Mouse (Mus musculus) limb, embryonic 10.5 days (tissue): Measurements from ENCODE around the gene Gm28539. TPM values are rescaled to one million over a fixed set of nuclear protein-coding genes. Genes with fewer than 3 reads are reported as not detected.
A peak's percentile ranks its signal among the peaks of the same experiment; 100 is the strongest.
"Not testable (repeated sequence)": the region's sequence is repeated elsewhere in the genome, so short reads cannot be mapped to it uniquely, and the experiment has no call there.

Experiments
- DNase-seq: peaks from one replicate; pipeline ENCODE4 v3.0.0-alpha.2; 2017; ENCODE audit warnings: low spot score
- H3K27ac ChIP-seq: fragments of 300-500 bp; sonication (generic); 2 replicates; pipeline ENCODE4 v1.5.1; 2016; ENCODE audit warnings: mild to moderate bottlenecking
- H3K27me3 ChIP-seq: fragments of 300-500 bp; sonication (generic); 2 replicates; pipeline ENCODE4 v1.6.1; 2016; ENCODE audit warnings: low read depth, mild to moderate bottlenecking; ENCODE audit not compliant: poor library complexity, severe bottlenecking
- H3K36me3 ChIP-seq: fragments of 300-500 bp; sonication (generic); 2 replicates; pipeline ENCODE4 v1.6.1; 2016; ENCODE audit warnings: mild to moderate bottlenecking, moderate library complexity
- H3K4me1 ChIP-seq: fragments of 300-500 bp; sonication (generic); 2 replicates; pipeline ENCODE4 v1.6.1; 2016
- H3K4me3 ChIP-seq: fragments of 300-500 bp; sonication (generic); 2 replicates; pipeline ENCODE4 v1.5.1; 2016; ENCODE audit warnings: mild to moderate bottlenecking, moderate library complexity
- H3K9me3 ChIP-seq: fragments of 300-500 bp; sonication (generic); replicated peaks from 2 replicates; pipeline ENCODE4 v1.6.1; 2016; ENCODE audit warnings: mild to moderate bottlenecking
- whole genome bisulfite sequencing: fragments of 180-500 bp; shearing (Covaris S2); methylation state at CpG from one replicate; pipeline ENCODE4 v1.1.7; 2016; 5-methylcytosine and 5-hydroxymethylcytosine counted together
- polyA plus RNA-seq: library from polyadenylated mRNA; unstranded; fragments of >200 nt; fragmentation: Nextera tagmentation; extraction: Ambion mirVana; gene quantifications from 2 replicates; pipeline ENCODE4 v1.2.1, GENCODE M21; 2016

Gene Gm28539
- polyA plus RNA-seq, 1 experiment from 2014 or later: not detected

- no peak for DNase-seq
- no peak overlapping the region for H3K4me3 ChIP-seq
- H3K36me3 ChIP-seq: peaks cover 100% of the 10 kb centered on the region
Observed at GRCm38 (mm10) chr16:18822356-18822755, 14.0 kb upstream of the Gm28539 start.

DNA sequence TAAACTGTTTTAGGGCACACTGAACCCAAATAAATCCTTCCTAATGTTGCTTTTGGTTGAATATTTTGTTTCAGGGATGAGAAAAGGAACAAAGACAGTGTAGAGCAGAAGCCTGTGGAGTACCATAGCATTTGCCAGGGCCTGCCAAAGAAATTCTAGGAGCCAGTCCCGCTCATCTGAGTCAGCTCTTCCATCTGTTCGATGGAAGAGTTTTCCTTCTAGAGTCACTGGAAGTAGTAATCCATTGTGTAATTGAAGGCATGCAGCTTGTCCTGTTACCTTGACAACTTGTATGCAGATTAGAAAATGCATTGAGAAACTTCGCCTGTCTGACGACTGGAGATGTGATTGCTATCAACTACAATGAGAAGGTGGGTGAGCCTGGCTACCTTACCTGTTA is 13.5 kb upstream of the Gm28539 start:
- Histone ChIP-seq H3K27me3 (no peaks in the 10 kb centered on the region), H3K36me3 (peaks cover 100% of the 10 kb centered on the region), H3K9me3 (no peaks in the 10 kb centered on the region), H3K4me1 (no peaks in the 10 kb centered on the region), H3K27ac (no peak overlapping the region), H3K4me3 (no peak overlapping the region)
- no peak for DNase-seq
- WGBS: 88% methylated on average over 4 of the region's 4 CpGs

More at GRCm38 (mm10) chr16:18822356-18822755, 14.0 kb upstream of the Gm28539 start:
- H3K27me3 ChIP-seq: no peaks in the 10 kb centered on the region
- H3K27ac ChIP-seq: no peak overlapping the region
- 93% methylated on average over 1 of the region's 1 CpGs for WGBS
- H3K9me3 ChIP-seq: no peaks in the 10 kb centered on the region
- no peaks in the 10 kb centered on the region for H3K4me1 ChIP-seq

DNA sequence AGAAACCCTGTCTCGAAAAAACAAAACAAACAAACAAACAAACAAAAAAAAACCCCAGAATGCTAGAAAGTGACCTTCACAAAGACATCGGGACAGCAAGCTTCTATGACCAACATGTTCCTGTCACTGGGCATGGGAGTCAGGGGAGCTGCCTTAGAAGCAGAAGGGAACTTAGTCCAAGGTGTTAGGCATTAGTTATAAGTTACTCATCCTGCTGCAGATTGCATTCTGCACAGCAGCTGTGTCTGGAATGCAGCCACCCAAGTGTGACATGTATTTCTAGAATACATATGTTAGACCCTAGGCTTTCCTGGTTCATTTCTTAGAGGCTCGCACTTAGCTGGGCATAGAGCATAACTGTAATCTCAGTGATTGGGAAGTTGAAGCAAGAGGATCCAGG is 7.8 kb upstream of the Gm28539 start:
- Histone ChIP-seq H3K4me1 (no peaks in the 10 kb centered on the region), H3K9me3 (no peaks in the 10 kb centered on the region), H3K27me3 (no peaks in the 10 kb centered on the region), H3K27ac (no peak overlapping the region), H3K4me3 (no peak overlapping the region), H3K36me3 (peaks cover 99% of the 10 kb centered on the region)
- 88% methylated on average over 3 of the region's 3 CpGs for WGBS
- DNase-seq: no peak

GRCm38 (mm10) chr16:18829102-18829501 is 7.3 kb upstream of the Gm28539 start:
- no peaks in the 10 kb centered on the region for H3K9me3 ChIP-seq
- H3K4me3 ChIP-seq: no peak overlapping the region
- no peaks in the 10 kb centered on the region for H3K27me3 ChIP-seq
- no peaks in the 10 kb centered on the region for H3K4me1 ChIP-seq
- DNase-seq: no peak
- H3K36me3 ChIP-seq: peaks cover 99% of the 10 kb centered on the region
- 93% methylated on average over 6 of the region's 6 CpGs for WGBS
- no peak overlapping the region for H3K27ac ChIP-seq

GRCm38 (mm10) chr16:18833486-18833885 is 2.9 kb upstream of the Gm28539 start:
- H3K9me3 ChIP-seq: no peaks in the 10 kb centered on the region
- peaks cover 75% of the 10 kb centered on the region for H3K36me3 ChIP-seq
- H3K4me1 ChIP-seq: peaks cover 5% of the 10 kb centered on the region
- 67% methylated on average over 2 of the region's 2 CpGs for WGBS
- H3K27ac ChIP-seq: no peak overlapping the region
- no peak overlapping the region for H3K4me3 ChIP-seq
- H3K27me3 ChIP-seq: no peaks in the 10 kb centered on the region
- no peak for DNase-seq

DNA sequence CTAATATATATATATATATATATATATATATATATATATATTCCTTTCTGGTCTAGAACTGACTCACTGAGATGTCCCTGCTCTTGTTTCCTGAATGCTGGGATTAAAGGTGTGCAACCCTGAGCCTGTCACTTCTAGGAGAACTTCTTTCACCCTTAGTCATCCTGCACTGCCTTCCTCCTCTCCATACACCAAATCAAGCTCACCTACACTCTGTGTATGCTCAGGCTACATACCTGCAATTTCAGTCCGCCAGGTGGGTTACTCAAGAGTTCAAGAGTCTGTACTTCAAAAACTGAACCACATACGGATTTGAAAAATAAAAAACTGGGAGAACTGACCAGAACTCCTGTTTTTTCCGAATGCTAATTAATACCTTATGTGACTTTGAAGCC is 314 bp upstream of the Gm28539 start:
- H3K4me3 ChIP-seq: peak overlapping the region; percentile 96
- peak overlapping the region; percentile 92; the same call in 1 of the 2 replicates for H3K27ac ChIP-seq
- no peak for DNase-seq
- no peaks in the 10 kb centered on the region for H3K27me3 ChIP-seq
- H3K9me3 ChIP-seq: no peaks in the 10 kb centered on the region
- H3K4me1 ChIP-seq: peaks cover 5% of the 10 kb centered on the region
- WGBS: 24% methylated on average over 3 of the region's 3 CpGs
- peaks cover 61% of the 10 kb centered on the region for H3K36me3 ChIP-seq

DNA sequence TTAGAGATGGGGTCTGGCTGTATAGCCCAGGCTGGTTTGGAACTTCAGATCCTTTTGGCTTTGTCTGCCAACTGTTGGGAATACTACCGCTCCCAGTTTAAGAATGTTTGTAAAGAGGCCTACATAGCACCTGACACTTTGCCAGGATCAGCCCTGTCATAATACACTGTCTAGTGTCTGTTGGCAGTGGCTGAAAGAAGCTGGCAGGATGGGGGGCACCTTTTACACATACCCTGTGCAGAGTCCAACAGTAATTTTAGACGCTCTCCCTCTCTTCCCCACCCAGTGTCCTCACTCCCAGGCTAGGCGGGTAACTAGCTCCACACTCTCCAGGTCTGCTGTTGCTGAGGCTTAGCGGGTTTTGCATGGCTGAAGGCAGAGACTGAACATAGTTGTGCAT is 2.0 kb downstream of the Gm28539 start:
- Histone ChIP-seq H3K36me3 (peaks cover 39% of the 10 kb centered on the region), H3K27ac (no peak overlapping the region), H3K9me3 (no peaks in the 10 kb centered on the region), H3K4me1 (peaks cover 5% of the 10 kb centered on the region), H3K4me3 (no peak overlapping the region), H3K27me3 (no peaks in the 10 kb centered on the region)
- DNase-seq: no peak
- WGBS: 94% methylated on average over 4 of the region's 4 CpGs

DNA sequence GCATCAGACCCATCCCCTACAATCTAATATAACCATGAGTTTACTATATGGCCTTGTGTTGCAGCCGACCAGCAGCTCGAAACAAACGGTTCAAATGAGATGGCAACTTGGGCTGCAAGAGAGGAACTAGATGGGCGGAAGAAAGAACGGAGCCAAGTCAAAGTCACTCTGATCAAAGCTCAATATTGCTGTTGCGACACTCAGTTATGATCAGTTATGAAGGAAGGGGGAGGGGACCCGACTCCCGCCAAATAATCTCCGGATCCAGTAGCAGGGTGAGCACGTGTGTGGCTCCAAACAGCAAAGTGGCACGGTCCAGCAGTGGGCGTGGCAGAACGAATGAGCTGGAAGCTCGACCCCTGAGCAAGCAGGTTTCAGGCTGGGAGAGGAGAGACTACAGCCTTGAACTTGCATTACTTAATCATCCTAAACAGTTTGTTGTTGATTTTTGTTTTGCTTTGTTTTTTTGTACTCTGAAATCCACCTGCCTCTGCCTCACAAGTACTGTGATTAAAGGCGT is 10.0 kb downstream of the Gm28539 start:
- H3K27me3 ChIP-seq: no peaks in the 10 kb centered on the region
- H3K4me1 ChIP-seq: no peaks in the 10 kb centered on the region
- no peak for DNase-seq
- H3K27ac ChIP-seq: no peak overlapping the region
- WGBS: 86% methylated on average over 15 of the region's 15 CpGs
- H3K36me3 ChIP-seq: no peaks in the 10 kb centered on the region
- no peak overlapping the region for H3K4me3 ChIP-seq
- no peaks in the 10 kb centered on the region for H3K9me3 ChIP-seq

GRCm38 (mm10) chr16:18849521-18850190 is 13.3 kb downstream of the Gm28539 start:
- not testable (repeated sequence) for H3K27ac ChIP-seq, H3K9me3 ChIP-seq, H3K27me3 ChIP-seq, DNase-seq, H3K4me1 ChIP-seq, H3K4me3 ChIP-seq, H3K36me3 ChIP-seq
- 88% methylated on average over 16 of the region's 17 CpGs for WGBS

DNA sequence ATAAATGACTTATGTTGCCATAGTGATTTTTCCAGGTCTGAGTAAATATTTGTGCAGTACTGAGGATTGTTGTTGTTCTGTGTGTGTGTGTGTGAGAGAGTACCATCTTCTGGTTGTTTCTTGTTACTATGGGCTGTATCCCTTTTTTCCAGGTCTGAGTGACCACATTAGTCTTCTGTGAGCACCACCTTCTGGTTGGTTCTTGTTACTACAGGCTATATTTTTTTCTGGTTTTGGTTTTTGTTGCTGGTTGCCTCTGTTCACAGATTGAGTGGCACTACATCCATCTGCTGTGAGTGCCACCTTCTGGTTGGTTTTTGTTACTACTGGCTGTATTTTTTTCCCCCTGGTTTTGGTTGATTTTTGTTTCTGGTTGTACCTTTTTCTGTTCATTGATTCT is 22.2 kb downstream of the Gm28539 start:
- Histone ChIP-seq H3K4me3 (no peak overlapping the region), H3K36me3 (no peaks in the 10 kb centered on the region), H3K4me1 (no peaks in the 10 kb centered on the region), H3K27me3 (no peaks in the 10 kb centered on the region), H3K9me3 (no peaks in the 10 kb centered on the region), H3K27ac (no peak overlapping the region)
- DNase-seq: no peak

- WGBS: 78% methylated on average over 1 of the region's 1 CpGs
Observed at GRCm38 (mm10) chr16:18860186-18860585, 23.8 kb downstream of the Gm28539 start.

DNA sequence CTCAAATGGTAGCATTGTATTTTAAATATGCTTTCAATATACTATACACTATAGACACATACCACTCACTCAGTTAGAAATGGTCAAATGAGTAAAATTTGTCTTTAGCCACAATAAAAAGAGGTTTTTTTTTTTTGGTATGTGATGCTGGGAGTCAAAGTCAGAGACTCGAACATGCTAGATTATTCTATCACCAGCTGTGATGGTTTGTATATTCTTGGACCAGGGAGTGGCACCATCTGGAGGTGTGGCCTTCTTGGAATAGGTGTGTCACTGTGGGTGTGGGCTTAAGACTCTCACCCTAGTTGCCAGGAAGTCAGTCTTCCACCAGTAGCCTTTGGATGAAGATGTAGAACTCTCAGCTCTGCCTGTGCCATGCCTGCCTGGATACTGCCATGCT is 34.1 kb downstream of the Gm28539 start:
- not testable (repeated sequence) for H3K4me1 ChIP-seq, H3K4me3 ChIP-seq, H3K9me3 ChIP-seq, H3K27ac ChIP-seq, H3K27me3 ChIP-seq, DNase-seq
- 89% methylated on average over 1 of the region's 1 CpGs for WGBS
- H3K36me3 ChIP-seq: peaks cover 51% of the 10 kb centered on the region

More at GRCm38 (mm10) chr16:18860186-18860585, 23.8 kb downstream of the Gm28539 start:
- Histone ChIP-seq H3K4me1 (no peaks in the 10 kb centered on the region), H3K27ac (no peak overlapping the region), H3K27me3 (no peaks in the 10 kb centered on the region), H3K9me3 (no peaks in the 10 kb centered on the region), H3K36me3 (no peaks in the 10 kb centered on the region), H3K4me3 (no peak overlapping the region)
- no peak for DNase-seq

- Histone ChIP-seq H3K4me3 (peak overlapping the region; percentile 98), H3K36me3 (peaks cover 60% of the 10 kb centered on the region), H3K9me3 (no peaks in the 10 kb centered on the region), H3K27me3 (no peaks in the 10 kb centered on the region), H3K27ac (peak overlapping the region; percentile 97), H3K4me1 (peaks cover 9% of the 10 kb centered on the region)
- DNase-seq: no peak
- 2% methylated on average over 17 of the region's 17 CpGs for WGBS
Observed at GRCm38 (mm10) chr16:18876091-18876441, 39.7 kb downstream of the Gm28539 start.
